Mouse (Mus musculus) hematopoietic stem cell, adult 5-6 weeks (primary cell): ENCODE data around the gene Efr3b. TPM values are rescaled to one million over a fixed set of nuclear protein-coding genes. Genes with fewer than 3 reads are reported as not detected.
"Not testable (repeated sequence)": the region's sequence is repeated elsewhere in the genome, so short reads cannot be mapped to it uniquely, and the experiment has no call there.

ENCODE experiments used
- ATAC-seq, 2 experiments: fragments of 125-278 bp in 1 of 2; replicated peaks in 1 of 2; 2 replicates each; pipeline ENCODE4 v1.8.0; 2016 to 2017; ENCODE audit warnings: inconsistent platforms in 2 of 2, mild to moderate bottlenecking in 2 of 2, moderate number of reproducible peaks in 2 of 2, low read depth in 1 of 2, moderate TSS enrichment in 1 of 2; ENCODE audit not compliant: low FRiP score in 2 of 2, poor library complexity in 2 of 2, severe bottlenecking in 2 of 2, insufficient read depth in 1 of 2, low TSS enrichment in 1 of 2
- total RNA-seq: library from RNA; stranded (forward); fragments of 172-1452, 232-1000 nt; gene quantifications from 2 replicates; pipeline ENCODE4 v1.2.3, GENCODE M21; 2017

Gene Efr3b
- total RNA-seq, 1 experiment from 2014 or later: 1.5 TPM

- no peak for ATAC-seq
Measured at GRCm38 (mm10) chr12:4006079-4006478, 32.6 kb downstream of the Efr3b start.

DNA sequence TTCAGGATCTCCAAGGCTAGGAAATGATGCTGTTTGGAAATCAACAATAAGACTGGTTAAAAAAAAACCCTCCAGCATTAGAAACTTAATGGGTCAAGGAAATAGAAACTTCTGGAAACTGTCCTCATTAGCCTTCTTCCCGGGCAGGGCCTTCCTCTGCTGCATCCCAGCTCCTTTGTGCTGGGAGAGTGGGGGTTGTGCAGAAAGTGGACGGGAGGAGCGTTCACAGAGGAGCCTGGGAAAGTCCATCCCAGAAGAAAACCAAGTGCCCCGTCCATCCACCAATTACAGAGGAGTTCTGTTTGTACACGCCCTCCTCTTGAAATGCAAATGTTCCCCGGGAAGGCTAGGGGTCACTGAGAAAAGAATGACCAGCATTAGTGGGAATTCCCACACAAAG lies 34.1 kb downstream of the Efr3b start:
- no peak for ATAC-seq

DNA sequence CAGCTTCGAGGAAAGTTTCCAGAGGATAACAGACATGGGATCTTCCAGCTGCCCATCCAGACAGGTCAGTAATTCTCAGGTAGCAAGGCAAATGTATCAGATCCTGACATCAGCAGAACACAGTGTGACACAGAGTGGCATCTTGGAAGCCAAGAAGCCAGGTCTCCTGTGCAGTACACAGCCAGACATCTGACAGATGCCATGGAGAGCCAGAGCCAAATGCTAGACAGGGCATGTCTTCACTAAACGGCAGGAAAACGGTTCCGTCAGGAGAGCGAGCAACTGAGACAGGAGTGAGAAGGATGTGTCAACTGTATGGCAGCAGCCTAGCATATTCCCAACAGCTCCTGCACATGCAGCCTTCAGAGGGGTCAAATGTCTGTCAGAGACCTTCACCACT lies 38.3 kb downstream of the Efr3b start:
- no peak for ATAC-seq

GRCm38 (mm10) chr12:3996749-3997148 lies 42.0 kb downstream of the Efr3b start:
- no peak for ATAC-seq

DNA sequence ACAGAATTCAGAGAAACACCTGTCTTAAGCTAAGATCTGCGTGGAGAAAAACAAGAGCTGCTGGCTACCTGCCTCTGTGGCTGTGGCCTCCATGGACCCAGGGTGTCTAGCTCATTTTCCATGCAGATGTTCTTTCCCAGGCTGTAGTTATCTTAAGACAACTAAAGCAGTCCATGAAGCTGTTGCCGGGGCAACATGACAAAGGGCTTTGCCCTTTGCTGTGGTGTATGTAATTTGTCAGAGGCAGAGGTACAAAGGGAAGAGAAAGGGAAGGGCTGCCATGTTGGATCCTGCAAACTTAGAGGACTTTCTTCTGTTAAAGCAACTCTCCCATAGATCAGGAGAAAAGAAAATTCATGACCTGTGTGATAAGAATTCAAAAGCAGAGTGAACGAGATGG lies 47.7 kb downstream of the Efr3b start:
- no peak for ATAC-seq

DNA sequence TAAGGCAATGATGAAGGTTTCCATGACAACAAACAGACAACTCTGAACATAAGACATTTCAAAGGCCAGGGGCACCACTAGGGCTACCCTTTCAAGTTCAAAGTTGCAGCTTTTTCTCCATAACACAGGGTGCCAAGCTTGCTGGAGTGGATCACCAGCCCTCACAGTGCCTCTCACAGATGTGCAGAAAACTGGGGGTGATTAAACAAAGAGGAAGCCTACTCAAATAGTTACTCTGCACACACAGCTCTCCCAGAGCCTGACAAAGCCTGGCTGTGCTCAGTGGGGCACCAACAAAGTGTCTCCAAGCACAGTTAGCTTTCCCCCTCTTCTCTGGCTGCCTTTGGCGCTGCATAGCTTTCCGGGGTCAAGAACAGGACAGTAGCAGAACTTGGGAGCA lies 48.8 kb downstream of the Efr3b start:
- no peak for ATAC-seq

- no peak for ATAC-seq
Measured at GRCm38 (mm10) chr12:3984446-3984845, 54.3 kb downstream of the Efr3b start.

GRCm38 (mm10) chr12:3983736-3984135 lies 55.0 kb downstream of the Efr3b start:
- peak in 1 of 2 experiments; percentile 26; a peak in 1 of 4 replicates for ATAC-seq

GRCm38 (mm10) chr12:3982257-3982656 lies 56.5 kb downstream of the Efr3b start:
- no peak; a peak in 1 of 4 replicates for ATAC-seq

DNA sequence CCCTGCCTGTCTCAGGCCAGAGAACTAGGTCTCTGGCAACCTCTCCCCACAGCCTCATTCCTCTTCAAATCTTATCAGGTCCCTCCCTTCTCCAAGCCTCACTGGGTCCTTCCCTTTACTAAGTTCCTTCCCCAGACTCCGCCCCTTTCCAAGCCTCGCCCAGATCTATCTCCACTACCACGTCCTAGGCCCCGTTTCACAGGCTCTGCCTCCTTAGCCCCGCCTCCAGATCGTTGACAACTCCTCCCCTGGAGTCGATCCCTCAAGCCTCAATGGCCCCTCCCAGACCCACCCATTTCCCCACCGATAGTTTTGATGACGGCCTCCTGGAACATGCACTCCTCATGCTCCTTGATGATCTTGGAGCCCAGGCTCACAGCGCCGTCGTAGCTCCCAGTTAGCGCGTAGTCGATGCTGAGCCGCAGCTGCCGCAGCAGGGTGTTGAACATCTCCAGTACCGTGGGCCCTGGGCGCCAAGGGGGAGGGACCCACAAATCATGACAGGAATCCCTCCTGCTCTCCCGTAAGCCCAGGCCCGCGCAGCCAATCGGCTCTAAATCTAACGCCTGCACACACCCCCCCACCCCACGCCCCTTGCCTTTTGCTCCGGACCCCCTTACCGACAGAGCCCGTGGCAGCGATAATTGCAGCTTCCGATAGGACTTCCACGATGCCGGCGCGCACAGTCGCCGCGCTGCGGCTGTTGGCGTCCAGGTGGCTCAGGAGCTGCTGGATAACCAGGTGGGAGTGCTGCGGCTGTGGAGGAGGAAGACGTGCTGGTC lies 57.2 kb downstream of the Efr3b start:
- ATAC-seq: peak; percentile 91 to 95

- no peak for ATAC-seq
Measured at GRCm38 (mm10) chr12:3980991-3981349, 57.7 kb downstream of the Efr3b start.

DNA sequence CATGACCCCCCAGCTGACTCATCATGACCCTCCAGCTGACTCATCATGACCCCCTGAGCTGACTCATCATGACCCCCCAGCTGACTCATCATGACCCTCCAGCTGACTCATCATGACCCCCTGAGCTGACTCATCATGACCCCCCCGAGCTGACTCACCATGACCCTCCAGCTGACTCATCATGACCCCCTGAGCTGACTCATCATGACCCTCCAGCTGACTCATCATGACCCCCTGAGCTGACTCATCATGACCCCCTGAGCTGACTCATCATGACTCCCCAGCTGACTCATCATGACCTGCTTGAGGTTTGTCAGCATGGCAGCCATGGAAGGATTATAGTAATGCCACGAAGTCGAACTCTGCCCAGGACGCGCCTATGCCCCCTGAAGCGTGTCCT lies 65.5 kb downstream of the Efr3b start:
- not testable (repeated sequence) for ATAC-seq

DNA sequence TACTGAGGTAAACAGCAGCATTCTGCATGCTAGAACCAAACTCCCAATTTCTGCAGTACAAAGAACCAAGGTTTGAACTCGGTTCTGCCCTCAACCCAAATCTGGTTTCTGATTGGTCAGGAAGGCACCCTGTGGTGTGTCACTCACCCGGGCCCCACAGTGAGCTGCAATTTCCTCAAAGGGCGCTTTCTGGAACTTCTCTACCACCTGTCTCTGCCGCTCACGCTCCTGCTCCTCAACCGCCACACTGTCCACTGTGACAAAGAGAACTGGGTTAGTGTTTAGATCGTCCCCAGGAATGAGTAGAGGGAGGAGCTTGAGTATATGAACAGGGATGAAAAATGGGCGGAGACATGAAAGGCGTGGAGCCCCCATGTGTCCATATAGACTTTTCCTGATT lies 70.3 kb downstream of the Efr3b start:
- ATAC-seq: 0 out of 4 replicates have a peak, but pooled peaks of 1 of the 2 experiments have one; percentile 20

GRCm38 (mm10) chr12:3967196-3967595 lies 71.5 kb downstream of the Efr3b start:
- ATAC-seq: no peak

- ATAC-seq: no peak
Measured at GRCm38 (mm10) chr12:3960553-3960952, 78.2 kb downstream of the Efr3b start.

DNA sequence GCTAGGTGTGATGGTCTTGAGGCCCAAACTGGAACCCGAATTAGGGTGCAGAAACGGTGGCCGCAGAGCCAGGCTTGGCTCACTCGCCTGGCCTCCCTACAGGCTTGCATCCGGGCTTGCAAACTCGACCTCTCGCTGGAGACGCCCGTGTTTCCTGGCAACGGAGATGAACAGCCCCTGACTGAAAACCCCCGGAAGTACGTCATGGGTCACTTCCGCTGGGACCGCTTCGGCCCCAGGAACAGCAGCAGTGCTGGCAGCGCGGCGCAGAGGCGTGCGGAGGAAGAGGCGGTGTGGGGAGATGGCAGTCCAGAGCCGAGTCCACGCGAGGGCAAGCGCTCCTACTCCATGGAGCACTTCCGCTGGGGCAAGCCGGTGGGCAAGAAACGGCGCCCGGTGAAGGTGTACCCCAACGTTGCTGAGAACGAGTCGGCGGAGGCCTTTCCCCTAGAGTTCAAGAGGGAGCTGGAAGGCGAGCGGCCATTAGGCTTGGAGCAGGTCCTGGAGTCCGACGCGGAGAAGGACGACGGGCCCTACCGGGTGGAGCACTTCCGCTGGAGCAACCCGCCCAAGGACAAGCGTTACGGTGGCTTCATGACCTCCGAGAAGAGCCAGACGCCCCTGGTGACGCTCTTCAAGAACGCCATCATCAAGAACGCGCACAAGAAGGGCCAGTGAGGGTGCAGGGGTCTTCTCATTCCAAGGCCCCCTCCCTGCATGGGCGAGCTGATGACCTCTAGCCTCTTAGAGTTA lies 78.7 kb downstream of the Efr3b start:
- ATAC-seq: peak; percentile 90 to 92

- ATAC-seq: no peak
Measured at GRCm38 (mm10) chr12:3956351-3956750, 82.4 kb downstream of the Efr3b start.

GRCm38 (mm10) chr12:3955371-3955770 lies 83.3 kb downstream of the Efr3b start:
- ATAC-seq: no peak

GRCm38 (mm10) chr12:3954651-3955050 lies 84.1 kb downstream of the Efr3b start, which contains the start of gene Pomc:
Pomc (plus strand) TSS chr12:3954951.
- no peak for ATAC-seq
